Mouse (Mus musculus): ENCODE data around the gene Pbld1. TPM values are rescaled to one million over a fixed set of nuclear protein-coding genes. Genes with fewer than 3 reads are reported as not detected.
"Not testable (repeated sequence)": the region's sequence is repeated elsewhere in the genome, so short reads cannot be mapped to it uniquely, and the experiment has no call there.

Gene Pbld1
- total RNA-seq, 1 experiment from 2014 or later = not detected

- ATAC-seq (replicated peaks; ENCODE audit: low read depth, poor library complexity, severe bottlenecking) = no peak
Measured at GRCm38 (mm10) chr10:63038571-63039320, 21.2 kb upstream of the Pbld1 start.

DNA sequence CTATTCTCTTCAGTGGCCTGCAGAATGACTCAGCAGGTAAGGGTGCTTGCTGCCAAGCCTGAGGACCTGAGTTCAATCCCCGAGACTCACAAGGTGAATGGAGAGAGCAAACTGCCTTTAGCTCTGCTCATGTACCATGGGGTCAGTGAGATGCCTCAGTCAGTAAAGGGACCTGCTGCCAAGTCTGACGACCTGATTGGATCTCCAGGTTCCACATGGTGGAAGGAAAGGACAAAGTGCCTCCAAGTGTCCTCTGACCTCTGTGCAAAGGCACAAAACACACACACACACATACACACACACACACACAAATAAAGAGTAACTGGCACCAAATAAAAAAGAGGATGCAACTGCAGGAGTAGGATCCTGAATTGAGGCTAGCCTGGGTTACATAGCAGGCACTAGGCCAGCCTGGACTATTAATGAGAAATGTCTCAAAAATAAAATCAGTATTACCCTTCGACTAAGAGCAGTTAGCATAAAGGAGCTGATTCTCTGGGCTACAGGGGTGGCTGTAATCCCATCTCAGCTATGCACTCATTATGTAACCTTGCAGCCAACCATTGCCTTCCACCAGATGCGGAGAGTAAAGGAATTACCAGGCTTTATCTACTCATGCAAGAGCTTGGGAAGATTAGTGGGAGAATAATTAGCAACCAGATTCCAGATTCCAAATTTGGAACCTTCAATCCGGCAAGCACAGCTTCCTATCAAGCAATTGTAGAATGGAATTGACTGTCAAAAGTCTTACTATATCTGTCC lies 19.9 kb upstream of the Pbld1 start:
- no peak for ATAC-seq (replicated peaks; ENCODE audit: low read depth, poor library complexity, severe bottlenecking)

GRCm38 (mm10) chr10:63043154-63043553 lies 16.8 kb upstream of the Pbld1 start:
- peak; percentile 60; the same call in 1 of the 2 replicates for ATAC-seq (replicated peaks; ENCODE audit: low read depth, poor library complexity, severe bottlenecking)

GRCm38 (mm10) chr10:63047751-63048150 lies 12.2 kb upstream of the Pbld1 start:
- peak; percentile 29; the same call in 1 of the 2 replicates for ATAC-seq (replicated peaks; ENCODE audit: low read depth, poor library complexity, severe bottlenecking)

- no peak for ATAC-seq (replicated peaks; ENCODE audit: low read depth, poor library complexity, severe bottlenecking)
Measured at GRCm38 (mm10) chr10:63049106-63049505, 10.9 kb upstream of the Pbld1 start.

DNA sequence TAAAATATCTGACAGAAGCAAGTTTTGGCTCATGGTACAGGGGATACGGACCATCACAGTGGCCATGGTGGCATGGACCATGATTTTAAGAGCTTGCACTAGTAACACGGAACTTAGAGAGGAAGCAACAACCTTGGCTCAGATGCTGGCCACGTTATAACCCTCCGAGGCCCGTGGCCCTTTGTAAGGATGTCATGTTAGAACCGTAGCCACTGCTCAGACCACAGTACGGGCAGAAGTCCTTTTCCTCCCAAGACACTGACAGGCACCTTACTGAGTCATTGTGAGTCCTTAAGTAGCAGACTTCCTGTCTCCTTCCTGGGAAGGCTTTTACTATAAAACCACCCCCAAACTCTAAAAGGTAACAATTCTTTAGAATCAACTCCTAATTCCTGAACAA lies 8.7 kb upstream of the Pbld1 start:
- no peak for ATAC-seq (replicated peaks; ENCODE audit: low read depth, poor library complexity, severe bottlenecking)

- no peak for ATAC-seq (replicated peaks; ENCODE audit: low read depth, poor library complexity, severe bottlenecking)
Measured at GRCm38 (mm10) chr10:63052011-63052410, 8.0 kb upstream of the Pbld1 start.

GRCm38 (mm10) chr10:63053007-63053406 lies 7.0 kb upstream of the Pbld1 start:
- no peak for ATAC-seq (replicated peaks; ENCODE audit: low read depth, poor library complexity, severe bottlenecking)

DNA sequence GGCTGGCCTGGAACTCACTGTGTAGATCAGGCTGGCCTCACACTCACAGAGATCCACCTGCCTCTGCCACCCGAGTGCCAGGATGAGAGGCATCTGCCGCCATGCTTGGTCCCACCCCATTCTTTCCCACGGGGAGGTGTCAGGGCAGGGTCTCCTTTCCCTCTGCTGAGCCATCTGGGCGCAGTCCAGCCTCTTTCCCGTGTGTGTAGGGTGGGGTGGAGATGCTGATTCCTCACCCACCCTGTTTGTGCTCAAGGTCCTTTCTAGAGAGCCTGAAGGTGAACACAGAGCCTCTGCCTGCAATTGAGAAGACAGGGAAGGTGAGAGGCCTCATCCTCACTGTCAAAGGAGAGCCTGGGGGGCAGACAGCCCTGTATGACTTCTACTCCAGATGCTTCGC lies 5.9 kb upstream of the Pbld1 start:
- ATAC-seq (replicated peaks; ENCODE audit: low read depth, poor library complexity, severe bottlenecking) = not testable (repeated sequence)

DNA sequence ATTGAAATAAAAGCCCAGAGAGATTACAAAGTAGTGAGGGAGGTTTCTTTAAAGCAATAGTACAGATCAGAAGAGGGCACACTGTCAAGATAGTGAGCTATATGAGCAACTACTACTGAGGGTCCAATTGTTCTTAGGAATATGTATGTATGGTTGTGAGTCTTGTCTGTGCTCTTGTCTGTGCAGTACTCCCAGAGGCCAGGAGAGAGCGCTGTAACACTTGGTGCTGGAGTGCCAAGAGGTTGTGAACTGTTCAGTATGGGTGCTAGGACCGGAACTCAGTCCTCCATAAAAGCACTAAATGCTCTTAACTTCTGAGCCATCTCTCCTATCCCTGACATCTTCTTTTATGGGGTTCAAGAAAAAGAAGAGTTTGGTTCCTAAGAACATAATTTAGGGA lies 5.4 kb upstream of the Pbld1 start:
- ATAC-seq (replicated peaks; ENCODE audit: low read depth, poor library complexity, severe bottlenecking) = no peak

GRCm38 (mm10) chr10:63056966-63057750 lies 2.8 kb upstream of the Pbld1 start:
- no peak for ATAC-seq (replicated peaks; ENCODE audit: low read depth, poor library complexity, severe bottlenecking)

DNA sequence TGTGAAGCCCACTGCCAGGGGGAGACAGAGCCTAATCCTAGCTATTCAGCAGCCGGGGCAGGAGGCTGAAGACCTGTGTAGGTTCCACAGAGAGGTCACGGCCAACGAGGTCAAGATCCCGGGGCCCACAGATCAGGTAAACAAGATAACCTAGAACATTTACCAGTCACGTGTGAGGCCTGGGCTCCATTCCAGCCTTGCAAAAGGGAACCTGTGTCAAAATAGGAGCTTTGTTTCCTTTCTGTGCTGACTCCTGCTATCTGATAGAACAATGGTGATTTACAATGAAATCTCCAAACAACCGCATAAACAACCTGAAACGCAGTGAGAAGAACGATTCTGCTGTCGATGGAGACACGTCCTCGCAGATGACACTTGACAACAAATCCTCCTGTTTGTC lies 444 bp downstream of the Pbld1 start:
- no peak for ATAC-seq (replicated peaks; ENCODE audit: low read depth, poor library complexity, severe bottlenecking)

- ATAC-seq (replicated peaks; ENCODE audit: low read depth, poor library complexity, severe bottlenecking) = no peak
Measured at GRCm38 (mm10) chr10:63061266-63061665, 1.3 kb downstream of the Pbld1 start.

DNA sequence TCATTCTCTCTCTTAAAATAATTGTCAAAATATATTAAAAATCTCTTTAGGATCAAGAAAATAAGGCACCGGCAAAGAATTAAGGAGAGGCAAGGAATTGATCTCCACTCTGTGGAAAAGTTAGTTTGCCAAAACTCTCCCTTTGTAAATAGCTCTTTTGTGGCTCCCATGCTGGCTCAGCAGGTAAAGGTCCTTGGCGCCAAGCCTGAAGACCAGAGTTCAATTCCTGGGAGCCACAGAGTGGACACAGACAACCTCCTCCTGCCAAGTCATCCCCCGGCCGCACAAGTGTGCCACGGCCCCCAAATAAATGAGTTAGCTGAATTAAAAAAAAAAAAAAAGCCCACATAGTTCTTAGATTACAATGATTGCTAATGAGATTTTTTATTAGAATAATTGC lies 2.7 kb downstream of the Pbld1 start:
- no peak for ATAC-seq (replicated peaks; ENCODE audit: low read depth, poor library complexity, severe bottlenecking)

GRCm38 (mm10) chr10:63063365-63063764 lies 3.4 kb downstream of the Pbld1 start:
- no peak for ATAC-seq (replicated peaks; ENCODE audit: low read depth, poor library complexity, severe bottlenecking)

GRCm38 (mm10) chr10:63064516-63064915 lies 4.6 kb downstream of the Pbld1 start:
- ATAC-seq (replicated peaks; ENCODE audit: low read depth, poor library complexity, severe bottlenecking) = no peak

GRCm38 (mm10) chr10:63065561-63065960 lies 5.6 kb downstream of the Pbld1 start:
- no peak for ATAC-seq (replicated peaks; ENCODE audit: low read depth, poor library complexity, severe bottlenecking)

DNA sequence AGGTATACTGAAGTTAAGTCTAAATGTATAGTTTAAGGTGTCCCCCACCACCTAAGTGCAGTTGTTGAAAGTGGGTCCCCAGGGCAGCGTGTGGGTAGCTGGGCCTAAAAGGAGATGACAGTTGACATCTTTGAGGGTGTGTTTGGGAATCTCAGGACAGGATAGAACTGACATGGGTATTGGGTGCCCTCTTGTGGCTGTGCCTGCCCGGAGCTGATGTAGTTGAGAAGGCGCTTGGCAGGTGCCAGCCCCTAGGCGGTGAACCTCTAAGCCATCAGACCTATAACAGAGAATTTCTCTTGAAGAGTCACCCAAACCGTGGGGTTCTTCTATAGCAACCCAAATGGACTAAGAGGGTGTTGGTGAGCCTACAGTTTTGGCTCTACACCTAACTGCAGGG lies 6.0 kb downstream of the Pbld1 start:
- ATAC-seq (replicated peaks; ENCODE audit: low read depth, poor library complexity, severe bottlenecking) = peak; percentile 98

- ATAC-seq (replicated peaks; ENCODE audit: low read depth, poor library complexity, severe bottlenecking) = no peak
Measured at GRCm38 (mm10) chr10:63086304-63086703, 26.3 kb downstream of the Pbld1 start.

- ATAC-seq (replicated peaks; ENCODE audit: low read depth, poor library complexity, severe bottlenecking) = peak; percentile 72
Measured at GRCm38 (mm10) chr10:63089103-63089757, 29.3 kb downstream of the Pbld1 start.
